Mouse (Mus musculus) neural tube, embryonic 14.5 days (tissue): ENCODE data around the gene Fam198a. TPM values are rescaled to one million over a fixed set of nuclear protein-coding genes. Genes with fewer than 3 reads are reported as not detected.

ENCODE experiments used
- ATAC-seq: fragments of 200-750 bp; cut with Nextera tagmentation; 2 replicates; pipeline ENCODE4 v1.8.0; 2017; ENCODE audit warnings: low read depth, mild to moderate bottlenecking, moderate TSS enrichment, moderate library complexity
- H3K27ac ChIP-seq: fragments of 300-500 bp; sonication (generic); 2 replicates; pipeline ENCODE4 v1.5.1; 2014; ENCODE audit warnings: low read depth, mild to moderate bottlenecking, control low read depth, low read length, moderate library complexity, mixed read lengths
- H3K27me3 ChIP-seq: fragments of 300-500 bp; sonication (generic); 2 replicates; pipeline ENCODE4 v1.6.1; 2014; ENCODE audit warnings: low read length; ENCODE audit not compliant: control insufficient read depth, insufficient read depth
- H3K36me3 ChIP-seq: fragments of 300-500 bp; sonication (generic); 2 replicates; pipeline ENCODE4 v1.6.1; 2014; ENCODE audit warnings: low read length, mixed read lengths; ENCODE audit not compliant: control insufficient read depth, insufficient read depth
- H3K4me1 ChIP-seq: fragments of 300-500 bp; sonication (generic); 2 replicates; pipeline ENCODE4 v1.6.1; 2014; ENCODE audit warnings: low read length; ENCODE audit not compliant: control insufficient read depth, insufficient read depth
- H3K4me2 ChIP-seq: fragments of 300-500 bp; sonication (generic); 2 replicates; pipeline ENCODE4 v1.6.1; 2014; ENCODE audit warnings: mild to moderate bottlenecking, low read depth, low read length, control low read depth
- H3K4me3 ChIP-seq: fragments of 300-500 bp; sonication (generic); 2 replicates; pipeline ENCODE4 v1.5.1; 2014; ENCODE audit warnings: low read depth, low read length, control low read depth, mixed read lengths
- H3K9ac ChIP-seq: fragments of 300-500 bp; sonication (generic); replicated peaks from 2 replicates; pipeline ENCODE4 v1.6.1; 2014; ENCODE audit warnings: low read depth, mild to moderate bottlenecking, control low read depth, low read length, mixed read lengths
- H3K9me3 ChIP-seq: fragments of 300-500 bp; sonication (generic); 2 replicates; pipeline ENCODE4 v1.6.1; 2016; ENCODE audit warnings: low read length; ENCODE audit not compliant: control insufficient read depth
- WGBS: fragments of 180-500 bp; shearing (Covaris S2); extraction: QIAGEN DNeasy Blood & Tissue Kit; methylation state at CpG from one replicate; pipeline ENCODE4 v1.1.7; 2014; 5-methylcytosine and 5-hydroxymethylcytosine counted together
- polyA plus RNA-seq: library from polyadenylated mRNA; unstranded; fragments of >200 nt; fragmentation: Nextera tagmentation; extraction: Ambion mirVana; gene quantifications from 2 replicates; pipeline ENCODE4 v1.2.1, GENCODE M21; 2014

Gene Fam198a
- polyA plus RNA-seq, 1 experiment from 2014 or later = 1.0 TPM

DNA sequence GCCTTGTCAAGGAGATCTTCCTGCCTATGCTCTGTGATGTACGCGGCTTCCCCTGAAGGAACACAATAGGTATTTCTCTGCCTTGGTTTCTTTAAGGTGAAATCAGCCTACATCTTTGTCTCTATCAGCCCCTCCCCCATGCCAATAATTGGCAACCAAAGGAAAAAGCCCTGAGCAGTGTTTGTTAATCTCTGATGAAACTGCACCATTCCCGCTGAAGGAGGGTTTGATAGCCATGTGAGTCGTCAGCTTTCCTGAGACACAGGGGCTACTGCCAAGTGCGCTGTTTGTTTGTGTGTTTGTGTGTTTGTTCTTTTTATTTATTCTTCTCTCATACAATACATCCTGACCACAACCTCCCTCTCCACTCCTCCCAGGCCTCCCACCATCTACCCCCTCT lies 26.9 kb upstream of the Fam198a start:
- H3K9me3 ChIP-seq = no peaks in the 10 kb centered on the region
- H3K27ac ChIP-seq = no peak overlapping the region
- no peak for ATAC-seq
- no peak overlapping the region for H3K4me2 ChIP-seq
- H3K4me1 ChIP-seq = no peaks in the 10 kb centered on the region
- H3K4me3 ChIP-seq = no peak overlapping the region
- 84% methylated on average over 5 of the region's 5 CpGs for WGBS
- H3K9ac ChIP-seq = no peak overlapping the region
- no peaks in the 10 kb centered on the region for H3K27me3 ChIP-seq
- no peaks in the 10 kb centered on the region for H3K36me3 ChIP-seq

GRCm38 (mm10) chr9:121924901-121925560 lies 25.8 kb upstream of the Fam198a start:
- ATAC-seq = no peak
- Histone ChIP-seq H3K27ac (no peak overlapping the region), H3K9me3 (no peaks in the 10 kb centered on the region), H3K4me1 (no peaks in the 10 kb centered on the region), H3K4me3 (no peak overlapping the region), H3K36me3 (no peaks in the 10 kb centered on the region), H3K9ac (no peak overlapping the region), H3K27me3 (no peaks in the 10 kb centered on the region), H3K4me2 (no peak overlapping the region)
- 90% methylated on average over 9 of the region's 9 CpGs for WGBS

DNA sequence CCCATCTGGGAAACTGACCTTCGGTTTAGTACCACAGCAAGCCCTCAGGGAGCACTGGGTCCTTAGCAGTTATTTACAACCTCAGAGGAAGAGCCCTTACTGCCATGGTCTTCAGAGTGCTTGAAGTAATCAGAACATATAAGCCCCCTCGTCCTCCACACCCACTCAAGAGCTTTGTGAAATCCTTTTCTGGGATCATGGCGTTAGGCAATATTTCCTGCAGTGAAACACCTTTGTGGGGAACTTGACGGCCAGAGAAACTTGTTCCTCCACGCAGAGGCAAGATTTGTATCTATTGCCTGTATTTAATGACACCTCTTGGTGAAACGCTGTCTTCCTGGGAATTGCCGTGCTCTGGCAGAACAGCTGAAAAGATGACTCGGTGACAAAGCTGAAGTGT lies 24.8 kb upstream of the Fam198a start:
- no peak for ATAC-seq
- Histone ChIP-seq H3K27ac (no peak overlapping the region), H3K4me2 (no peak overlapping the region), H3K36me3 (no peaks in the 10 kb centered on the region), H3K9me3 (no peaks in the 10 kb centered on the region), H3K4me3 (no peak overlapping the region), H3K4me1 (no peaks in the 10 kb centered on the region), H3K9ac (no peak overlapping the region), H3K27me3 (no peaks in the 10 kb centered on the region)
- 67% methylated on average over 8 of the region's 8 CpGs for WGBS

DNA sequence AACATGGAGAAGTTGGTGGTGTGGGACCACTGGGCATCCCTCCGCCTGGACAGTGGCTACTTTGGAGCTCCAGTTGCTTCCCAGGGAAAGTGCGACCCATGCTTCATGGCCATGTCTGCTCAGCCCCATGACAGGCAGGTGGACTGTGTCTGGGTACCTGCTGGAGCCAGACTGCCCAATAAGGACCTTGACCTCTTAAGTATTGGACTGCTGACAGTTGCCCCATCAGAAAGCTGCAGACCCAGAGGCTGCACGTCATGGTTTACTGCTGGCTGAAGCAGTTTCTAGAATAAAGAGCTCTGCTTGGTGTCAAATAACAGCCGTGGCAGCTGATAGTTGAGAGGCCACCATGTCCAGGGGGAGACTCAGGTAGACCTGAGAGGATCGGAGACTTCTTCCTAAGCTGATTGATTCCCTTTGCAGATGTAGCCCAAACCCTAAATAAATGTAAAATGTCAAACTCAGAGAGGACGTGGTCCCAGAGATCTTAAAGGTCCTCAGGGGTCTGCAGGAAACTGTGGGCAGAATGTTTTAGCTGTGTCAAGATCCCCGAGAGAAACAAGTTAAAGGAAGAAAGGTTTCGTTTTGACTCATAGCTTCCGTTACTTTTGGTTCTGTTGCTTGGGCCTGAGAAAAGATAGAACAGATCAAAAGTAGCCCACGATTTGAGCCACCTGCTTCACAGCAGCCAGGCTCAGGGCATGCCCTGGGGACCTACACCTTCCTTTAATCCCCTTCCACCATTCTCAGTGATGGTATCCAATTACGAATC lies 24.0 kb upstream of the Fam198a start:
- WGBS = 73% methylated on average over 11 of the region's 11 CpGs
- H3K27ac ChIP-seq = no peak overlapping the region
- H3K36me3 ChIP-seq = no peaks in the 10 kb centered on the region
- no peaks in the 10 kb centered on the region for H3K27me3 ChIP-seq
- ATAC-seq = no peak
- no peaks in the 10 kb centered on the region for H3K9me3 ChIP-seq
- H3K9ac ChIP-seq = no peak overlapping the region
- H3K4me2 ChIP-seq = no peak overlapping the region
- H3K4me3 ChIP-seq = no peak overlapping the region
- no peaks in the 10 kb centered on the region for H3K4me1 ChIP-seq

DNA sequence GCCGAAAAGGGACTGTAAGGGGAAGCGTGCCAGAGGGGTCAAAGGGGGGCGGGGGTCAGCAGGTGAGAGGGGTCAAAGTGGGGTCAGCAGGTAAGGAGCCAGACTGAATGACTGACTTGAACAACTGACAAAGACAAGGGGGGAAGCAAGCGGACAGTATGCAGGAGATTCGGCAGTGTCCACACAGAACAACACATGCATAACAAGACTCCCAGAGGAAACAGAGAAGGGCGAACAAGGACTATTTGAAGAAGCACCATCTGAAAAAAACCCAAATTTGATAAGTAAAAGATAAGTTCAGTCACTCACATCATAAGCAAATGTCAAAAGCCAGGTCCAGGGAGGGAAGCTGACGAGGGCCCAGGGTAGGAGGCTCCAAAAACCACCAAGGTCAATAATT lies 23.1 kb upstream of the Fam198a start:
- Histone ChIP-seq H3K27ac (no peak overlapping the region), H3K9ac (no peak overlapping the region), H3K4me2 (no peak overlapping the region), H3K9me3 (no peaks in the 10 kb centered on the region), H3K4me1 (no peaks in the 10 kb centered on the region), H3K4me3 (no peak overlapping the region), H3K36me3 (no peaks in the 10 kb centered on the region), H3K27me3 (no peaks in the 10 kb centered on the region)
- 85% methylated on average over 7 of the region's 7 CpGs for WGBS
- no peak for ATAC-seq

- no peaks in the 10 kb centered on the region for H3K27me3 ChIP-seq
- no peak overlapping the region for H3K4me2 ChIP-seq
- H3K9ac ChIP-seq = no peak overlapping the region
- H3K4me3 ChIP-seq = no peak overlapping the region
- no peaks in the 10 kb centered on the region for H3K36me3 ChIP-seq
- no peak overlapping the region for H3K27ac ChIP-seq
- ATAC-seq = no peak
- 29% methylated on average over 2 of the region's 2 CpGs for WGBS
- no peaks in the 10 kb centered on the region for H3K4me1 ChIP-seq
- H3K9me3 ChIP-seq = no peaks in the 10 kb centered on the region
Measured at GRCm38 (mm10) chr9:121928498-121928897, 22.3 kb upstream of the Fam198a start.

DNA sequence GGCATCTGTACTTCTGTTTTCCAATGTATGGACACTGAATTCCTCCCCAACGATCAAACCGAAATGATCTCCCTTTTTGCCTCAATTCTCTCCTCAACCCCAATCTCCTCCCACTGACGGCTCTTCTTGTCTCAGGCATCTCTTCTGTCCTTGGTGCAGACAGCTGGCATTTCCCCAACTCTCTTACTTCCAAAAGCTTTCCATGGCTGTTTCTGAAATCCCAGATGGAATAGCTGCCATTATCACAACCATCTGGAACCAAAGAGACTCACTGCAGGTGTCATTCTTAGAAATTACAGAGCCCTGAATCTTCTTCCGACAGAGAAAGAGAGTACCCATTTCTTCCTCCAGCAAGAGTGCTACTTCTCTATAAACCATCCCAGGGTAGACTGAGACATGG lies 15.9 kb upstream of the Fam198a start:
- H3K36me3 ChIP-seq = no peaks in the 10 kb centered on the region
- H3K4me1 ChIP-seq = no peaks in the 10 kb centered on the region
- ATAC-seq = no peak
- no peak overlapping the region for H3K4me3 ChIP-seq
- H3K9ac ChIP-seq = no peak overlapping the region
- no peak overlapping the region for H3K4me2 ChIP-seq
- H3K27ac ChIP-seq = no peak overlapping the region
- no peaks in the 10 kb centered on the region for H3K9me3 ChIP-seq
- WGBS = 84% methylated on average over 4 of the region's 4 CpGs
- H3K27me3 ChIP-seq = no peaks in the 10 kb centered on the region

DNA sequence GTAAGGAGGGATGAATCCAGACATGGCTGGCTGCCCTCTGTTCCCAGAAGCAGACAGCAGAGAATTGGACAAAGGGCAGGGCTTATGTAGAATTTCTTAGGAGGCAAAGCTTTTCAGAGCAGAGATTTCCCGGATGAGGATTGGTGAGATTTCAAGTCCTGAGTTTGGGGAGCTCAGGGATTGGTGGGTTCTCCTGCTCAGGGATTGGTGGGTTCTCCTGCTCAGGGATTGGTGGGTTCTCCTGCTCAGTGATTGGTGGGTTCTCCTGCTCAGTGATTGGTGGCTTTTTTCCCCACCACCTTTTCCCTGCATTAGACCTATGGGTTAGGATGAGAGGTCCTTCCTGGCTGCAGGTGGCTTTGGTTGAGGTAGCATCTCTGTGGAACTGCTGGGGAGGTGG lies 13.8 kb upstream of the Fam198a start:
- H3K27me3 ChIP-seq = no peaks in the 10 kb centered on the region
- no peaks in the 10 kb centered on the region for H3K36me3 ChIP-seq
- peak; percentile 58; the same call in 1 of the 2 replicates for ATAC-seq
- no peak overlapping the region for H3K9ac ChIP-seq
- 85% methylated on average over 1 of the region's 1 CpGs for WGBS
- no peaks in the 10 kb centered on the region for H3K9me3 ChIP-seq
- no peak overlapping the region for H3K27ac ChIP-seq
- peak overlapping the region; percentile 33 for H3K4me3 ChIP-seq
- H3K4me1 ChIP-seq = no peaks in the 10 kb centered on the region
- no peak overlapping the region for H3K4me2 ChIP-seq

- peak overlapping the region; percentile 33 for H3K4me3 ChIP-seq
- no peaks in the 10 kb centered on the region for H3K27me3 ChIP-seq
- peak overlapping the region; percentile 55; the same call in 1 of the 2 replicates for H3K27ac ChIP-seq
- H3K4me2 ChIP-seq = peak overlapping the region; percentile 43
- ATAC-seq = peak; percentile 49; the same call in 1 of the 2 replicates
- no peaks in the 10 kb centered on the region for H3K36me3 ChIP-seq
- no peaks in the 10 kb centered on the region for H3K4me1 ChIP-seq
- no peaks in the 10 kb centered on the region for H3K9me3 ChIP-seq
- WGBS = 74% methylated on average over 6 of the region's 6 CpGs
- no peak overlapping the region; the same call in 1 of the 2 replicates for H3K9ac ChIP-seq
Measured at GRCm38 (mm10) chr9:121937451-121937864, 13.3 kb upstream of the Fam198a start.
